Mouse (Mus musculus): ENCODE measurements at regions not wholly inside any gene's neighbourhood (a gene's known extent, or its start where the extent isn't known, plus 50 kb on each side); places are given as distances from the start of the nearest gene placed in this dataset.

DNA sequence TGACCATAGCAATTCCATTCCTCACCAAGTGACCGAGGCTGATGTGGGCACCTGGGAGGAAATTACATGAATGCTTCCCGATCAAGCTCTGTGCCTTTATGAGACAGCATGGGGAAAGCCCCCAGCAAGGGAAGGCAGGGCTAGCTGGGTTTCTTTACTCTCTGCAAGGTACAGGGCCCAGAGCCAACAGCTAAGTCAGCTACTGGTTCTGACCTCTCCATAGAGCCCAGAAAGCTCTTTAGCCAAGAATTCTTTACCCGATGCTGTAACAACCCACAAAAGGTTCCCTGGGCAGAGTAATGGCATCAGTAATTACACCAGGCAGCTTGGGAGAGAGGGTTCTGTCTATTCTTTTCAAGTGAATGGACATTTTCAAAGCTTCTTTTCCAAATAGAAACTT is 161.9 kb upstream of the Adamts16 start:
- no peak for DNase-seq (ENCODE audit: low spot score)
- Histone ChIP-seq H3K27me3 (ENCODE audit: insufficient read depth, low read length) (no peaks in the 10 kb centered on the region), H3K4me2 (ENCODE audit: low read length) (no peak overlapping the region), H3K4me1 (replicated peaks; ENCODE audit: insufficient read depth, low read length) (no peaks in the 10 kb centered on the region), H3K9me3 (replicated peaks; ENCODE audit: low read length) (no peaks in the 10 kb centered on the region), H3K27ac (no peak overlapping the region), H3K9ac (ENCODE audit: low read depth, low read length) (no peak overlapping the region), H3K36me3 (ENCODE audit: insufficient read depth, low read length) (no peaks in the 10 kb centered on the region), H3K4me3 (replicated peaks; ENCODE audit: low read depth, low read length) (no peak overlapping the region)
- 71% methylated on average over 3 of the region's 3 CpGs for WGBS
- TF ChIP-seq CTCF (IDR thresholded peaks at IDR 0.05; ENCODE audit: low read depth) = no peak
- no peak for ATAC-seq (replicated peaks; ENCODE audit: low FRiP score, low read depth)

DNA sequence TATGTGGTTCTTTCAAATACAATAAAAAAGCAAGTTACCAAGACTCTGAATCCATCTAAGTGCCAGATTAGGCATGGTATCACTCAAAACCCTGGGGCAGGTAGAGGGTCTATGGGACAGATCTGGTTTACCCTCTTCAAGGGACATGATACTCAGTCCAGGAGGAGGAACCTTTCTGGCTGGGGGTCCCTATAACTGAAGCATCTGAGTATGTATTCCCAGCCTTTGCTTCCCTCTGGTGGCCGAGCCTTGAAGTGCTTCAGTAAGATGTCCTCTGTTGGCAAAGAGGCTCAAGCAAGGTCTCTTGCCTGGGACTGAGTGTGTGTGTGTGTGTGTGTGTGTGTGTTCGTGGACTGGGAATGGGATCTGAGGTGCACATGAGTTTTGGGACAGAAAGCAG is 159.7 kb upstream of the Adamts16 start:
- Histone ChIP-seq H3K27ac (no peak overlapping the region), H3K4me1 (replicated peaks; ENCODE audit: insufficient read depth, low read length) (no peaks in the 10 kb centered on the region), H3K9ac (ENCODE audit: low read depth, low read length) (no peak overlapping the region), H3K27me3 (ENCODE audit: insufficient read depth, low read length) (no peaks in the 10 kb centered on the region), H3K36me3 (ENCODE audit: insufficient read depth, low read length) (no peaks in the 10 kb centered on the region), H3K4me3 (replicated peaks; ENCODE audit: low read depth, low read length) (no peak overlapping the region), H3K4me2 (ENCODE audit: low read length) (no peak overlapping the region), H3K9me3 (replicated peaks; ENCODE audit: low read length) (no peaks in the 10 kb centered on the region)
- peak; percentile 86 for TF ChIP-seq CTCF (IDR thresholded peaks at IDR 0.05; ENCODE audit: low read depth)
- 7% methylated on average over 2 of the region's 2 CpGs for WGBS
- ATAC-seq (replicated peaks; ENCODE audit: low FRiP score, low read depth) = peak; percentile 63
- peak; percentile 74 for DNase-seq (ENCODE audit: low spot score)

DNA sequence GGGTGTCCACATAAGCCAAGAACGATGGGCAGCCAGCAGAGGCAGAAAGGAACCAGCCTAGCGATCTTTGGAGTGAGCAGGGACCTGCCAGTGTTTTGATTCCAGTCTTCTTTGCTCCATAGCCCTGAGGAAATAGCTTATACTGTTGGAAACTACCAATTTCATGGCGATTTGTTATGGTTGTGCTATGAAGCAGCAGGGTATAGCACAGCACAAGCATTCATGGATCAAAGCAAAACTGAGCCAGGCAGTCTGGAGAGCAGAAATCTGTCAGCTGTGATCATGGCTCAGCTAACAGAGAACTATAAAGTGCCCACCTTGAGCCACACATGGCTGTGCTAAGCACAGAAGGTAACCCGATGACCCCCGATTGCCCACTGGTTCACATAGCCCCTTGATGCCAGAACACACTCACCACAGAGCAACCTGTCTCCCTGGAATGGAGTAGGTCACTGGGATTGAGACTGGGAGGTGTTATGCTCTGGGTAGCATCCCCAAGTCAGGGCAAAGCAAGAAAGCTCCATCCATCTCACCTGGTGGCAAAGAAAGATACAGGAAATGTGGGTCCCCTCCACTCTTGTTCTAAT is 158.9 kb upstream of the Adamts16 start:
- no peak overlapping the region for H3K4me2 ChIP-seq (ENCODE audit: low read length)
- WGBS = 72% methylated on average over 5 of the region's 5 CpGs
- no peak for TF ChIP-seq CTCF (IDR thresholded peaks at IDR 0.05; ENCODE audit: low read depth)
- H3K4me3 ChIP-seq (replicated peaks; ENCODE audit: low read depth, low read length) = no peak overlapping the region
- H3K36me3 ChIP-seq (ENCODE audit: insufficient read depth, low read length) = no peaks in the 10 kb centered on the region
- H3K9ac ChIP-seq (ENCODE audit: low read depth, low read length) = no peak overlapping the region
- no peaks in the 10 kb centered on the region for H3K4me1 ChIP-seq (replicated peaks; ENCODE audit: insufficient read depth, low read length)
- H3K27ac ChIP-seq = no peak overlapping the region
- H3K27me3 ChIP-seq (ENCODE audit: insufficient read depth, low read length) = no peaks in the 10 kb centered on the region
- DNase-seq (ENCODE audit: low spot score) = no peak
- no peak for ATAC-seq (replicated peaks; ENCODE audit: low FRiP score, low read depth)
- H3K9me3 ChIP-seq (replicated peaks; ENCODE audit: low read length) = no peaks in the 10 kb centered on the region

- TF ChIP-seq CTCF (IDR thresholded peaks at IDR 0.05; ENCODE audit: low read depth) = peak; percentile 64
- ATAC-seq (replicated peaks; ENCODE audit: low FRiP score, low read depth) (no peak), DNase-seq (ENCODE audit: low spot score) (peak; percentile 16)
- Histone ChIP-seq H3K27ac (no peak overlapping the region), H3K36me3 (ENCODE audit: insufficient read depth, low read length) (no peaks in the 10 kb centered on the region), H3K4me2 (ENCODE audit: low read length) (no peak overlapping the region), H3K4me3 (replicated peaks; ENCODE audit: low read depth, low read length) (no peak overlapping the region), H3K9me3 (replicated peaks; ENCODE audit: low read length) (no peaks in the 10 kb centered on the region), H3K4me1 (replicated peaks; ENCODE audit: insufficient read depth, low read length) (no peaks in the 10 kb centered on the region), H3K9ac (ENCODE audit: low read depth, low read length) (no peak overlapping the region), H3K27me3 (ENCODE audit: insufficient read depth, low read length) (no peaks in the 10 kb centered on the region)
- WGBS = 58% methylated on average over 1 of the region's 1 CpGs
Observed at GRCm38 (mm10) chr13:70993522-70993921, 151.9 kb upstream of the Adamts16 start.

DNA sequence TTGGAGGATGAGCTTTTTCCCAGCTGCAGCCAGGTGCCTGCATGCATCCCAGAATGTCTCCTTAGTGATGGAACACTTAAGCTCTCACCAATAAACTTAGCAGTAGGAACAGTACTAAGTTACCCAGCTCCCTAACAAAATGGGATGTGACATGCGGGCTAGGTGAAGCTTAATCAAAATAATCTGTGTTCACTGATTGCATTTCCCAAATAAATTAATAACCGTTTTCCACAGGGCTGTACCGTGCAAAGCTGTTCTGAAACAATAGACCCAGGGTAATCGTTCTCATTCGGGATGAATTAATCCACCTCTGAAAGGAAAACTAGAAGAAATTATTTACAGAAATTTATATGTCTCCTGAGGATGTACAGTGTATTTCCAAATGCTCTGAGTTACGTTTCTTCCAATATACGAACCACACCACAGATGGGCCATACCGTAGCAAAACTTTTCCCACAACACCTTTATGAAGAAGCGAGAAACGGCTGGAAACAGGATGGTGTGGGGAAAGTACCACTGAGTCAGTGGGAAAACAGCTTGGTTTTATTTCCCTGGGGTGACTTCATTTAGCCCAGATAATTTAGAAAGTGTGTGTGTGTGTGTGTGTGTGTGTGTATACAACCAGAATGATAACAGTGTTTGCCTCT is 148.5 kb upstream of the Adamts16 start:
- Histone ChIP-seq H3K4me3 (replicated peaks; ENCODE audit: low read depth, low read length) (no peak overlapping the region), H3K4me2 (ENCODE audit: low read length) (no peak overlapping the region), H3K9me3 (replicated peaks; ENCODE audit: low read length) (no peaks in the 10 kb centered on the region), H3K36me3 (ENCODE audit: insufficient read depth, low read length) (no peaks in the 10 kb centered on the region), H3K27ac (no peak overlapping the region), H3K9ac (ENCODE audit: low read depth, low read length) (no peak overlapping the region), H3K4me1 (replicated peaks; ENCODE audit: insufficient read depth, low read length) (no peaks in the 10 kb centered on the region), H3K27me3 (ENCODE audit: insufficient read depth, low read length) (no peaks in the 10 kb centered on the region)
- no peak for TF ChIP-seq CTCF (IDR thresholded peaks at IDR 0.05; ENCODE audit: low read depth)
- no peak for ATAC-seq (replicated peaks; ENCODE audit: low FRiP score, low read depth)
- no peak for DNase-seq (ENCODE audit: low spot score)
- 84% methylated on average over 10 of the region's 10 CpGs for WGBS

DNA sequence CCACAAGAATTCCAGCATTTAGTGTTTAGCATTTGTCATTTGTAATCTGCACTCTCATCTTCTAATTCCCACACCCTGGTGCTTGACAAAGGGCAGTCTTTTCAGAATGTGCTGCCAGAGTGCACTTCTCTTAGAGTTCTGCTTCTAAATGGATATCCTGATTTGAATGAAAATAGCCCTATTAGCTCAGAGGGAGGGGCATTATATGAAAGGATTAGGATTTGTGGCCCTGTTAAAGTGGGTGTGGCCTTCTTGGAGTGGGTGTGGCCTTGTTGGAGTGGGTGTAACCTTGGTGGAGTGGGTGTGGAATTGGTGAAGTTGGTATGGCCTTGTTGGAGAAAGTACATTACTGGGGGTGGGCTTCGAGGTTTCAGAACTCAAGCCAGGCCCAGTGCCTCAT is 137.7 kb upstream of the Adamts16 start:
- ATAC-seq (replicated peaks; ENCODE audit: low FRiP score, low read depth) = no peak
- no peak for DNase-seq (ENCODE audit: low spot score)
- Histone ChIP-seq H3K27ac (no peak overlapping the region), H3K4me3 (replicated peaks; ENCODE audit: low read depth, low read length) (no peak overlapping the region), H3K27me3 (ENCODE audit: insufficient read depth, low read length) (no peaks in the 10 kb centered on the region), H3K4me1 (replicated peaks; ENCODE audit: insufficient read depth, low read length) (no peaks in the 10 kb centered on the region), H3K36me3 (ENCODE audit: insufficient read depth, low read length) (no peaks in the 10 kb centered on the region), H3K9ac (ENCODE audit: low read depth, low read length) (no peak overlapping the region), H3K9me3 (replicated peaks; ENCODE audit: low read length) (no peaks in the 10 kb centered on the region), H3K4me2 (ENCODE audit: low read length) (no peak overlapping the region)
- 90% methylated on average over 1 of the region's 1 CpGs for WGBS
- TF ChIP-seq CTCF (IDR thresholded peaks at IDR 0.05; ENCODE audit: low read depth) = no peak
